Mouse (Mus musculus) embryonic facial prominence, embryonic 10.5 days (tissue): Measurements from ENCODE around the gene Aqp5. TPM values are rescaled to one million over a fixed set of nuclear protein-coding genes. Genes with fewer than 3 reads are reported as not detected.
A peak's percentile ranks its signal among the peaks of the same experiment; 100 is the strongest.

Experiments
- DNase-seq: peaks from one replicate; pipeline ENCODE4 v3.0.0-alpha.2; 2017; ENCODE audit warnings: low spot score
- H3K27ac ChIP-seq: fragments of 300-500 bp; sonication (generic); replicated peaks from 2 replicates; pipeline ENCODE4 v1.5.1; 2016; ENCODE audit warnings: mild to moderate bottlenecking
- H3K27me3 ChIP-seq: fragments of 300-500 bp; sonication (generic); replicated peaks from 2 replicates; pipeline ENCODE4 v1.6.1; 2016; ENCODE audit warnings: low read depth, mild to moderate bottlenecking; ENCODE audit not compliant: poor library complexity, severe bottlenecking
- H3K36me3 ChIP-seq: fragments of 300-500 bp; sonication (generic); replicated peaks from 2 replicates; pipeline ENCODE4 v1.6.1; 2016; ENCODE audit warnings: mild to moderate bottlenecking, moderate library complexity
- H3K4me1 ChIP-seq: fragments of 300-500 bp; sonication (generic); 2 replicates; pipeline ENCODE4 v1.6.1; 2016
- H3K4me3 ChIP-seq: fragments of 300-500 bp; sonication (generic); 2 replicates; pipeline ENCODE4 v1.5.1; 2016; ENCODE audit warnings: mild to moderate bottlenecking, moderate library complexity
- H3K9me3 ChIP-seq: fragments of 300-500 bp; sonication (generic); 2 replicates; pipeline ENCODE4 v1.6.1; 2016; ENCODE audit warnings: mild to moderate bottlenecking
- WGBS: fragments of 180-500 bp; shearing (Covaris S2); methylation state at CpG from one replicate; pipeline ENCODE4 v1.1.7; 2016; 5-methylcytosine and 5-hydroxymethylcytosine counted together
- polyA plus RNA-seq: library from polyadenylated mRNA; unstranded; fragments of >200 nt; fragmentation: Nextera tagmentation; extraction: Ambion mirVana; gene quantifications from 2 replicates; pipeline ENCODE4 v1.2.1, GENCODE M21; 2016

The Aqp5 gene
- polyA plus RNA-seq: 0.10 TPM in 1 of 2 replicates, not detected in the other

DNA sequence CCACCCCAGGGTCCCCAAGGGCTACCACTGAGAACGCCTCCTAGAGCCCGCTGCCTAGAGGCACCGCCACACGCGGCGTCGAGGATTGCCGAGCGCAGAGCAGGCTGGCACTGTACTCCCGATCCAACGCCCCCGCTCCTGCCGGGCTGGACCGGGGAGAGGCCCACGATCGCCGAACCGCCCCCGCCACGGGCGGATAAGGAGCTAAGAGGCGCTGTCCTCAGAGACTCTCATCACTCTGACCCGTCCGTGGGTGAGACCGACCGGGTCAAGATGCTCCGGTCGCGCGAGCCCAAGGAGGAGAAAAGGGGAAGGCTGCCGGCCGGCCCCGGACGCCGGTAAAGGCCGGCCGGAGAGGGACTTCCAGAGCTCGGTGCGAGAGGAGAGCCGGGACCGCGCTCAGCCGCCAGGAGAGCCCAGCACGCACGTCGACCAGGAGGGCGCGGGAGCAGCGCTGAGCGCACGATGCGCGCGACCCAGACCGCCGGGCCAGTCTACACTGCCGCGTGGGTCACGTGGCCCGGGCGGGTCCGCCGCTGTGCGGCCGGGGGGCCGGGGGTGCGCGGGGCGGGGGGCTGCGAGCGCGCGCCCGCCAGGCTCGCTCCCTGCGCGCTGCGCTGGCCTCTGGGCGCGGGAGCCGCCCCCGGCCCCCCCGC lies at the start of gene Aqp5:
Gene Aqp5 (plus strand): TSS at position 354 of the 656 bp plus-strand sequence.
- Histone ChIP-seq H3K27me3 (peaks cover 100% of the 10 kb centered on the region), H3K4me1 (peaks cover 21% of the 10 kb centered on the region), H3K9me3 (no peaks in the 10 kb centered on the region), H3K27ac (no peak within 1 kb of the TSS), H3K36me3 (no peaks in the 10 kb centered on the region), H3K4me3 (peak within 1 kb of the TSS; percentile 55)
- WGBS: 2% methylated on average over 76 of the region's 83 CpGs
- DNase-seq: peak; percentile 62

DNA sequence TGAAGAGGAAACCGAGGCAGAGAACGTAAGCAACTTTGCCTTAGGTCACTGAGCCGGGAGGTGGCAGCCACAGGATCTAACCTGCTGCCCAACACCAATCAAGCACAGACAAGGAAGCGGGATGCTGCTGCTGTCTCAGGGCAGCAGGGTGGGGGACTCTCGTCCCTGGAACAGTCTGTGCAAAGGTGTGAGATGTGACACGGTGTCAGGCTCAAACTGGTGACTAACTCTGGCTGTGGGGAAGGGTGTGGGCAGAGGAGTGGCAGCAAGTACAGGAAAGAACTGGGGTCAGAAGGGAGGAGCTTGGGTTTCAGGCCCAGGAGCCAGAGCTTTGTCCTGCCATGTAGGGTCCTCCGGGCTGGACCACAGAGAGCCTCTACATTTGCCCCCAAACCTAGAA lies 46.5 kb upstream of the Aqp5 start:
- Histone ChIP-seq H3K9me3 (no peaks in the 10 kb centered on the region), H3K27ac (no peak overlapping the region), H3K36me3 (no peaks in the 10 kb centered on the region), H3K4me1 (peaks cover 18% of the 10 kb centered on the region), H3K4me3 (no peak overlapping the region), H3K27me3 (peaks cover 30% of the 10 kb centered on the region; the same call in 1 of the 2 replicates)
- no peak for DNase-seq
- 75% methylated on average over 7 of the region's 7 CpGs for WGBS

DNA sequence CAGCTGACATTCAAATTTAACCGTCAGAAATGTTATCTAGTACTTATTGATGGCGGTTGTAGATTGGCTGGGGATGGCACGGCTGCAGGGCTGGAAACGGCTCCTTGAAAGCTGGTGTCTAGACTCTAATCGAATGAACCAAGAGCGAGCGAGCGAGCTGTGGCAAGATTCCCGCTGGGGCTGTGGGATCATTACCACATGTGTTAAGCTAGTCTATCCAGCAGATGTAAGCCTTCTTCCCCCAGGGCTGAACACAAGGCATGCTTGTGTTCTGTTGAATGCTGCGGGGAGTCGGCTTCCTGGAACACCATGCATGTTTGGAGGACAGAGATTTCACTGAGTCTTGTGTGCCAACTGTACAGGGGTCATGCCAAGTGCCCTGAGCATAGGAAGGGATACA lies 44.0 kb upstream of the Aqp5 start:
- 48% methylated on average over 11 of the region's 11 CpGs for WGBS
- Histone ChIP-seq H3K4me1 (peaks cover 27% of the 10 kb centered on the region), H3K4me3 (no peak overlapping the region), H3K27me3 (peaks cover 24% of the 10 kb centered on the region), H3K27ac (no peak overlapping the region; the same call in 1 of the 2 replicates), H3K9me3 (no peaks in the 10 kb centered on the region), H3K36me3 (no peaks in the 10 kb centered on the region)
- peak; percentile 54 for DNase-seq

GRCm38 (mm10) chr15:99547732-99548131 lies 42.9 kb upstream of the Aqp5 start:
- WGBS: 85% methylated on average over 6 of the region's 6 CpGs
- no peaks in the 10 kb centered on the region for H3K9me3 ChIP-seq
- DNase-seq: no peak

GRCm38 (mm10) chr15:99549901-99550300 lies 40.7 kb upstream of the Aqp5 start:
- 54% methylated on average over 2 of the region's 2 CpGs for WGBS
- Histone ChIP-seq H3K4me1 (peaks cover 29% of the 10 kb centered on the region), H3K27me3 (peaks cover 3% of the 10 kb centered on the region; the same call in 1 of the 2 replicates), H3K4me3 (no peak overlapping the region), H3K9me3 (no peaks in the 10 kb centered on the region), H3K27ac (no peak overlapping the region), H3K36me3 (no peaks in the 10 kb centered on the region)
- DNase-seq: no peak

More at GRCm38 (mm10) chr15:99547732-99548131, 42.9 kb upstream of the Aqp5 start:
- peaks cover 27% of the 10 kb centered on the region for H3K4me1 ChIP-seq
- H3K36me3 ChIP-seq: no peaks in the 10 kb centered on the region
- no peak overlapping the region for H3K27ac ChIP-seq
- no peak overlapping the region for H3K4me3 ChIP-seq
- peaks cover 17% of the 10 kb centered on the region for H3K27me3 ChIP-seq

DNA sequence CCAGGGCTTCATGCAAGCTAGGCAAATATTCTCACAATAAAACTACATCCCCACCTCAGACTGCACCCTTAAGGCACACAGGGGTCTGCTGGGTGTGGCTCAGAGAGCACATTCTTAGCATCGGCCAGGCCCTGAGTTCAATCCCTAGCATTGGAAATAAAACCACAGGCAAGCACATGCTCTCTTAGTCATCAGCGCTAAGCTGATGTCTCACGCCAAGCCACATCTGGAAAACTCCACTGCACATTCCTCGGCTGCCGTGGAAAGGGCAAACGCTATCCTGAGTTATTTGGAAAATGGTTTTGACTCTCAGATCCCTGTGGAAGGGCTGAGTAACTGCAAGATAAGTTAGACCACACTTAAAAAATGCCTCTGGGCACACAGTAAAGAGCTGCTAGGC lies 36.8 kb upstream of the Aqp5 start:
- 66% methylated on average over 6 of the region's 6 CpGs for WGBS
- peaks cover 4% of the 10 kb centered on the region; the same call in 1 of the 2 replicates for H3K27me3 ChIP-seq
- H3K27ac ChIP-seq: no peak overlapping the region
- H3K4me3 ChIP-seq: no peak overlapping the region
- DNase-seq: no peak
- peaks cover 25% of the 10 kb centered on the region for H3K4me1 ChIP-seq
- H3K36me3 ChIP-seq: no peaks in the 10 kb centered on the region
- H3K9me3 ChIP-seq: no peaks in the 10 kb centered on the region

DNA sequence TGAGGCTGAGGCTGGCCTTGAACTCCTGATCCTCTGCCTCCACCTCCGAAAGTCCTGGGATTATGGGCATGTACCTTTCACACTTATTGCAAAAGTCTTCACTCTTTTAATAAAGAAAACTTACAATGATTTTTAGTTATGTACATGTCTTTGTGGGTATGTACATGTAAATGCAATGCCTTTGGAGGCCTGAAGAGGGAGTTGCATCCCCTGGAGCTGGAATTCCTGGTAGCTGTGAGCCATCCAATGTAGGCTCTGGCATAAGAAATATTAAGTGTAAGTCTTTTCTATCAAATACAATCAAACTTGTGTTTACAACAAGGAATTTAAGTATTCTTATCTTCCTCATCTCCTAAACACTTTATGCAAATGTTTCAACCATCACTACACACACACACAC lies 31.6 kb upstream of the Aqp5 start:
- Histone ChIP-seq H3K36me3 (no peaks in the 10 kb centered on the region), H3K27ac (no peak overlapping the region), H3K4me3 (no peak overlapping the region), H3K27me3 (peaks cover 17% of the 10 kb centered on the region; the same call in 1 of the 2 replicates), H3K9me3 (no peaks in the 10 kb centered on the region), H3K4me1 (peaks cover 24% of the 10 kb centered on the region)
- 90% methylated on average over 1 of the region's 1 CpGs for WGBS
- no peak for DNase-seq

DNA sequence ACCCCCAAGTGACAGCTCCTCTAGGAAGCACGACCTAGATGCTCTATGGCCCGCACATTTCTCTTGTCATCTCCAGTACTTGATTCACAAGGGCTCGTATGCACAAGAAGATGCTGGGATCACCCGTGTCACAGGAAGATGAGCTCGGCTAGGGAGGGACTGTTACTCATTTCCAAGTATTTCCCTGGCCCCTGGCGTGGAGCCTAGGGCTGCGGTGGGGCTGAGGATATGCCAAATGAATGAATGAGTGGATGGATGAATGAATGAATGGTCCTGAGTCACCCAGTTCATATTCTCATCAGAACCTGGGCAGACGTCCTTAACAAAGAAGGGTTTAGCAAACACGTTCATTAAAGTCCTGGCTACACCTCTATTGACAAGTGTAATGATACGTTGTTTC lies 30.3 kb upstream of the Aqp5 start:
- 81% methylated on average over 10 of the region's 10 CpGs for WGBS
- no peak overlapping the region for H3K4me3 ChIP-seq
- no peaks in the 10 kb centered on the region for H3K36me3 ChIP-seq
- no peaks in the 10 kb centered on the region for H3K9me3 ChIP-seq
- DNase-seq: no peak
- peaks cover 27% of the 10 kb centered on the region for H3K4me1 ChIP-seq
- no peak overlapping the region for H3K27ac ChIP-seq
- peaks cover 17% of the 10 kb centered on the region; the same call in 1 of the 2 replicates for H3K27me3 ChIP-seq

DNA sequence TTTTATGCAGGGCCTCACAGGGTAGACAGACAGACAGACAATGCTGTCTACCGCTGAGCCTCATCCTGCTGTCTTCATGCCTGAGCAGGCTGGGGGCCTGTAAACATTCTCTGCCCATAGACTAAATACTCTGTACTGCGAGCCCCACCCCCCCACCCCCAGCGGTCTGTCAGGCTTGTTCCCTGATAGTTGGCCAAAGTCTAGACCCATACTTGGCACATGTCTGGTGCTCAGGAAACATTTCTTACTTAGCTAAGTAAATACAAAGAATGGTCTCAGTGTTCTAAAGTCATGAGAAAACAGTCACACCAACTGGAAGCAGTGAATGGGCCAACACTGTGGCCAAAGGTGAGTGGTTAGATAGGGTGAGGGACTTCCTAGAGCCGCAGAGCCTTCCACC lies 23.2 kb upstream of the Aqp5 start:
- 79% methylated on average over 4 of the region's 4 CpGs for WGBS
- H3K27ac ChIP-seq: no peak overlapping the region
- H3K4me3 ChIP-seq: no peak overlapping the region
- no peaks in the 10 kb centered on the region for H3K36me3 ChIP-seq
- H3K4me1 ChIP-seq: peaks cover 34% of the 10 kb centered on the region
- no peak for DNase-seq
- H3K9me3 ChIP-seq: no peaks in the 10 kb centered on the region
- peaks cover 8% of the 10 kb centered on the region for H3K27me3 ChIP-seq

DNA sequence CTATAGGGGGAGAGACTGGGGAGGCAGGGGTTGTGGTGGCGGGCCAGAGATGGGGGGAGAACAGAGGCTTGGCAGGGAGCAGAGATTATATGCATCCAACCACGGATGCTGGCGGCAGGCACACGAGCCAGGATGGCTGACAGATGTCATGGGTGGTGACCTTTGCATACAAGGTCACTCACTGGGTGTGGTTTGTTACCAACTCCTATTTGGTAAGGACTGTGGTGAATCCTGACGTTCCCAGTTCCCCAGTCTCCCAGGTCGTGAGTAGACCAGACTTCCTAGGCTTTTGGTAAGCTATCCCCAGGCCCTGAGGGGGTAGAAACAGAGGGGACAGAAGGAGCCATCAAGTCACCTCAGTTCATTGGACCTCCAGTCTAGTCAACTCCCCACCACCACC lies 21.9 kb upstream of the Aqp5 start:
- Histone ChIP-seq H3K4me1 (peaks cover 31% of the 10 kb centered on the region), H3K36me3 (no peaks in the 10 kb centered on the region), H3K27ac (no peak overlapping the region), H3K9me3 (no peaks in the 10 kb centered on the region), H3K27me3 (peaks cover 7% of the 10 kb centered on the region), H3K4me3 (no peak overlapping the region)
- WGBS: 61% methylated on average over 6 of the region's 6 CpGs
- no peak for DNase-seq

- peaks cover 30% of the 10 kb centered on the region for H3K4me1 ChIP-seq
- no peaks in the 10 kb centered on the region for H3K36me3 ChIP-seq
- peaks cover 7% of the 10 kb centered on the region for H3K27me3 ChIP-seq
- H3K27ac ChIP-seq: no peak overlapping the region
- 84% methylated on average over 10 of the region's 10 CpGs for WGBS
- no peaks in the 10 kb centered on the region for H3K9me3 ChIP-seq
- no peak for DNase-seq
- H3K4me3 ChIP-seq: no peak overlapping the region
Observed at GRCm38 (mm10) chr15:99569123-99569522, 21.5 kb upstream of the Aqp5 start.

GRCm38 (mm10) chr15:99578802-99579485 lies 11.6 kb upstream of the Aqp5 start, which contains the start of gene Aqp2:
Aqp2 (plus strand) TSS chr15:99579055.
- H3K27me3 ChIP-seq: peaks cover 78% of the 10 kb centered on the region
- no peak for DNase-seq
- H3K4me1 ChIP-seq: peaks cover 12% of the 10 kb centered on the region
- no peak within 1 kb of the TSS for H3K4me3 ChIP-seq
- no peaks in the 10 kb centered on the region for H3K9me3 ChIP-seq
- no peak within 1 kb of the TSS for H3K27ac ChIP-seq
- H3K36me3 ChIP-seq: no peaks in the 10 kb centered on the region
- 87% methylated on average over 26 of the region's 26 CpGs for WGBS
